Mouse (Mus musculus): ENCODE data around the gene A730049H05Rik. TPM values are rescaled to one million over a fixed set of nuclear protein-coding genes. Genes with fewer than 3 reads are reported as not detected.

The A730049H05Rik gene
- under 1 TPM in 1 of 2 experiments, not detected in 1; 0.09 TPM for total RNA-seq (2021)
- long read RNA-seq, experiment 1, result 0 reads
- long read RNA-seq, experiment 2, result 0 reads

- no peak for DNase-seq (ENCODE audit: low spot score)
Observed at GRCm38 (mm10) chr6:92816311-92816751, at the start of gene A730049H05Rik. Gene A730049H05Rik, plus strand, starts transcription at chr6:92816478.

- peak; percentile 38 for DNase-seq (ENCODE audit: low spot score)
Observed at GRCm38 (mm10) chr6:92776356-92776755, 39.9 kb upstream of the A730049H05Rik start.

GRCm38 (mm10) chr6:92779140-92779934, 36.9 kb upstream of the A730049H05Rik start:
- DNase-seq (ENCODE audit: low spot score), result no peak

GRCm38 (mm10) chr6:92779935-92780205, 36.4 kb upstream of the A730049H05Rik start:
- DNase-seq (ENCODE audit: low spot score), result no peak

GRCm38 (mm10) chr6:92781446-92781845, 34.8 kb upstream of the A730049H05Rik start:
- DNase-seq (ENCODE audit: low spot score), result no peak

GRCm38 (mm10) chr6:92784782-92785181, 31.5 kb upstream of the A730049H05Rik start:
- DNase-seq (ENCODE audit: low spot score), result peak; percentile 67

- no peak for DNase-seq (ENCODE audit: low spot score)
Observed at GRCm38 (mm10) chr6:92786701-92787375, 29.4 kb upstream of the A730049H05Rik start.

GRCm38 (mm10) chr6:92787376-92787712, 28.9 kb upstream of the A730049H05Rik start:
- DNase-seq (ENCODE audit: low spot score), result peak; percentile 92

- DNase-seq (ENCODE audit: low spot score), result no peak
Observed at GRCm38 (mm10) chr6:92793804-92794203, 22.5 kb upstream of the A730049H05Rik start.

GRCm38 (mm10) chr6:92801462-92801861, 14.8 kb upstream of the A730049H05Rik start:
- no peak for DNase-seq (ENCODE audit: low spot score)

GRCm38 (mm10) chr6:92802421-92802820, 13.9 kb upstream of the A730049H05Rik start:
- DNase-seq (ENCODE audit: low spot score), result no peak

- peak; percentile 39 for DNase-seq (ENCODE audit: low spot score)
Observed at GRCm38 (mm10) chr6:92803213-92803612, 13.1 kb upstream of the A730049H05Rik start.

GRCm38 (mm10) chr6:92804254-92804971, 11.9 kb upstream of the A730049H05Rik start:
- DNase-seq (ENCODE audit: low spot score), result no peak

GRCm38 (mm10) chr6:92809818-92810217, 6.5 kb upstream of the A730049H05Rik start:
- no peak for DNase-seq (ENCODE audit: low spot score)

GRCm38 (mm10) chr6:92810628-92811027, 5.7 kb upstream of the A730049H05Rik start:
- DNase-seq (ENCODE audit: low spot score), result no peak

GRCm38 (mm10) chr6:92811566-92811965, 4.7 kb upstream of the A730049H05Rik start:
- DNase-seq (ENCODE audit: low spot score), result no peak

- DNase-seq (ENCODE audit: low spot score), result peak; percentile 56
Observed at GRCm38 (mm10) chr6:92812702-92813370, 3.4 kb upstream of the A730049H05Rik start.

- no peak for DNase-seq (ENCODE audit: low spot score)
Observed at GRCm38 (mm10) chr6:92817661-92818060, 1.4 kb downstream of the A730049H05Rik start.

- no peak for DNase-seq (ENCODE audit: low spot score)
Observed at GRCm38 (mm10) chr6:92821606-92822005, 5.3 kb downstream of the A730049H05Rik start.

GRCm38 (mm10) chr6:92822006-92822405, 5.7 kb downstream of the A730049H05Rik start:
- DNase-seq (ENCODE audit: low spot score), result no peak

- DNase-seq (ENCODE audit: low spot score), result no peak
Observed at GRCm38 (mm10) chr6:92823991-92824390, 7.7 kb downstream of the A730049H05Rik start.

GRCm38 (mm10) chr6:92826561-92826960, 10.3 kb downstream of the A730049H05Rik start:
- DNase-seq (ENCODE audit: low spot score), result no peak

Data from gastrocnemius, adult 18-20 months (tissue).